Mouse (Mus musculus) olfactory bulb, adult 2 months (tissue): ENCODE data around the gene Zfp263.

Experiments used
- CTCF ChIP-seq: fragments of 200-500 bp; IDR thresholded peaks from 2 replicates; pipeline ENCODE4 v1.5.1; 2012; ENCODE audit warnings: low read depth, mild to moderate bottlenecking, low read length, moderate library complexity; ENCODE audit not compliant: insufficient read depth
- POLR2A ChIP-seq: fragments of 200-500 bp; IDR thresholded peaks from 2 replicates; pipeline ENCODE4 v1.6.1; 2012; ENCODE audit warnings: mild to moderate bottlenecking, low read depth, low read length, moderate library complexity; ENCODE audit not compliant: insufficient read depth

- TF ChIP-seq CTCF, result no peak
- no peak for TF ChIP-seq POLR2A
These were observed 34.1 kb downstream of the Zfp263 start for GRCm38 (mm10) chr16:3777986-3778385.
